Mouse (Mus musculus) heart, adult 8-10 months (tissue): ENCODE measurements around the gene Klhl26. TPM values are rescaled to one million over a fixed set of nuclear protein-coding genes. Genes with fewer than 3 reads are reported as not detected.

Experiments used
- DNase-seq: peaks from one replicate; pipeline ENCODE4 v3.0.0; 2022; ENCODE audit warnings: low spot score
- total RNA-seq, 4 experiments: library from RNA; stranded (reverse); gene quantifications; 2 replicates each; pipeline ENCODE4 v1.2.4; 2022

Gene Klhl26
- total RNA-seq, 4 experiments from 2014 or later: 8.1 to 9.3 (median 8.4) TPM

DNA sequence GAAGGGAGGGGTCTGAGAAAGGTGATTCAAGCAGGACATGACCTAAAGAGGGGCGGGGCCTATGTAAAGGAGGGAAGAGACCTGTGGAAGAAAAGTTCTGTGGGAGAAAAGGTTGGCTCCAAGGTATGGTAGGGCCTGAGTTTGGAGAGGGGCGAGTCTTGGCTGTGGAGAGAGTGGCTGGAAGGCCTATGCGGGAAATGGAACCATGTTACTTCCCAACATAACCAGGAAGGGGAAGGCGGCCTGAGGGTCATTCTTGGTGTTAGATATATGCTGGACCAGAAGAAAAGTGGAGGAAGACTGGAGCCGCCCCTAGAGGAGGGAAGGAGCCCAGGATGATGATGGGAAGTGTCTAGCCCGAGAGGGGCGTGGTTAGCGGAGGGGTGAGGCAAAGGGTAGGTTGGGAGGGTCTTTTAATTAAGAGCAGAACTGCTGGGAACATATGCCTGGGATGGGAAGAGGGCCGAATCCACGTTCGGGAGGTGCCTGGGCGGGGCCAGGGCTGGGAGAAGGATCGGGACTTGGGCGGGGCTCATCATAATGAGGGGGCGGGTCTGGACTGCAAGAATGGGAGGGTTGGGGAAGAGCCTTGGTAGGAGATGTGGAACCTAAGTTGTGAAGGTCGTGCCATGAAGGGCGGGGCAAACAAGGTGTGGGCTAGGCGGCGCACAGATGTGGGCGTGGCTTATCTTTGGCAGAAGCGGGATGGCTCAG lies 658 bp upstream of the Klhl26 start:
- no peak for DNase-seq

DNA sequence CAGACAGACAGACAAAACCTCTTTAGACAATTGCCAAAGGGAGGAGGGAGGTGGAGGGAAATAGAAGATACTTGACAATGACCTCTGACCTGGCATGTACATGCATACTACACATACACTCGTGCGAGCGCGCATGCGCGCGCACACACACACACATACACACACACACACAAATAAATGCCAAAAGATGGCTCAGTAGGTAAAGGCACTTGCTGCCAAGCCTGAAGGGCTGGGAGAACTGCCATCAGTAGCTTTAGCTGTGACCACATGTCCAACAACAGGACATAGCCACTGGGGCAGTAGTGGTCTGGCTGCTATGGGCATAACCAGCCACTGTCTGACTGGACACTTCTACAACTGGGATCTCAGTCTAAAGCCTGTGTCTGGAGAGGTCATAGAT lies 4.9 kb downstream of the Klhl26 start:
- no peak for DNase-seq

DNA sequence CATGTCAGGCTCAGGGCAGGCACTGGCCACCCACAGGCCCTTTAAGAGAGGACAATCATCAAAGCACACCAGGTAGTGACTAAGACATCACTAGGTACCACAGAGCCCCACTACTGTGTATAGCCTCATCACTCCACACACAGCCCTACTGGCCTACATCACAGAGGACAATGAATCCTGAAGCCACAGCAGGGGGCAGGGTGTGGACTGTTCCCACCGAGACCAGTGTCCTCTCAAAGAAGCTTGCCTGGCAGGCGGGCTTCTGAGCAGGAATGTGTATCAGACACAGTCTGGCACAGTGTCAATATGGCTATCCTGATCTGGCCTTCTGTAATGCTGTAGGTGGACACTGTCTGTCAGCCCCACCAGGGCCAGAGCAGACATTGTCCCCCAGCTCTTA lies 6.8 kb downstream of the Klhl26 start:
- no peak for DNase-seq

DNA sequence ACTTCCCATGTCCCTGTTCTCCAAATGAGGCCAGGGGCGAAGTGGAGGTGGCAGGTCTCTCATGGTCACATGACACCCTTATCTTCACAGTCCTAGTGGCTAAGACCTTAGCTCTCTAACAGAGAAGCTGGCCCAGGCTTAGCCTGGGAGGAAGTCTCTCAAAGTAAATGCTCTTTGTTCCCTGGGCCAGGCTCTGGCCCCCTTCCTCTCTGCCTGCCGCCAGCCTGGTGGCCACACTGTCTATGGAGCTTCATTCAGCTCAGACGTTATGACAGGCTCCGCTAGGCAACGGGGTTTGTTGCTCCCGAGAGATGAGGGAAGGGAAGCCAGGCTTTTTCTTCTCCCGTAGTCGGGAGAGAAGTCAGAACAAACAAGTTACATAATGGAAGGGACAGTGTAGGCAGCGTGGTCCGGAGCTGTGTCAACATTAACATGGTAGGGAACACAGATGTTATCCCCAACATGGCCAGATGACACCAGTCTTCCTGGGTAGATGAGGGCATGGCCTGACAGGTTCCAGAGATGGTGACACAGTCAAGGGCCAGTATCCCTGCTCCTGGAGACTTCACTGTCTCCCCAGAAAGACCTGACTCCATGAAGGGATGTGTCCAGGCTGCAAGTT lies 7.4 kb downstream of the Klhl26 start:
- DNase-seq: no peak

- DNase-seq: no peak
Measured at GRCm38 (mm10) chr8:70468733-70469132, 8.0 kb downstream of the Klhl26 start.

- no peak for DNase-seq
Measured at GRCm38 (mm10) chr8:70467907-70468306, 8.9 kb downstream of the Klhl26 start.

DNA sequence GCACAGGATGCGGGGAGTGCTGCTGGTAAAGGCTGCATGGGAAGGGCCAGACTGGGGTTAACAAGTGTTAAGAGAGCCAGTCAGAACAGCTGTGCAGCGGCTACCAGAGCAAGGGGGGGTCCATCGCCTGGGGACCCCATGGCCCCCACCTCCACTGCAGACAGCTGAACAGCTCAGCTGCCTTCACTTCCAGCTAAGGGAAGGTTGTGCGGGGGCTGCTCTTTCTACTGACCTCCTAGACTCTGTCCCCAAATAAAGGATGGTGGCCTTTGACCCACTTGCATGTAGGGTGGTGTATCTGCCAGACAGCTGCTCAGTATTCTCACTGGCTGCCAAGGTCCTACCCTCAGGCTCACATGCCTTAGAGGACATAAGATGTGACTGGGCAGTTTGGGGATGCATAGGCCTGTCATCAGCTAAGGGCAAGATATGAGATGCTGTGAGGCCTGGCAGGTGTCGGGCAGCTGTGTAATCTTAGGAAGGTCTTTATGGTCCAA lies 9.5 kb downstream of the Klhl26 start:
- DNase-seq: peak; percentile 51

DNA sequence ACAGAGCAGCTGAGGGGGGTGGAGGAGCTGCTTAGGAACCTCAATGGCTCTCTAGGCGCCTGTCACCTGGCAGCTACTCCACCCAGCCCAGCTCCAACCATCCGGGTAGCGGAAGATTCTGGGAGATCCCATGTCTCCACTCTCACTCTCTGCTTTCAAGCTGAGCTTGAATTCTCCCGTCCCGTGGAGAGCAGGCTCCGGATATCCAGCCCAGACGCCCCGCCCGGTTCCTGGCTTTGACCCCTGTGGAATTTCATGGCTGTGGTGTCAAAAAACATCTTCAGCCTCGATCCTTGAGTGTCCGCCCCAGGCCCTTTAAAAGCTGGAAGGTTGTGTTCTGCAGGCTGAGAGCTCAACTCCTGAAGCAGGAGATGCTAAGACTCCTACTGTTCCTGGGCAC lies 10.0 kb downstream of the Klhl26 start:
- DNase-seq: peak; percentile 78

DNA sequence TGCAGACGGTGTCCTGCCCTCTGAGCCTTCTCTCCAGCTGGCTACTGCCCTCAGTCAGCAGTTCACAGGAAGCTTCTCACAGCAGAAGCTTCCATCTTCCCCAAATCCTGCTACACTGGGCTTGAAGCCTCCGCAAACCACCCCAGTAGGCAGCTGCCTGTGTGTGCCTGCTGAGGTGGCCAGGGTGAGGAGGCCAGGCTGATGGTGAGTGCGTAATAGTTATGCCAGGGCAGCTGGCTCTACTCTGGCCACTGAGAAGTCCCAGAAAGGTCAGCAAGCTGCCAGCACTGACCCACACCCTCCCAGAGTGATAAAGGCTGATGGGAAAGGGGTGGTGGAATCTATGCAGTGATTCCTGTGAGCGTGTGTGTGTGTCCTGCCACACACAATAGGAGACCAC lies 10.5 kb downstream of the Klhl26 start:
- no peak for DNase-seq

GRCm38 (mm10) chr8:70465701-70466100 lies 11.1 kb downstream of the Klhl26 start:
- no peak for DNase-seq

DNA sequence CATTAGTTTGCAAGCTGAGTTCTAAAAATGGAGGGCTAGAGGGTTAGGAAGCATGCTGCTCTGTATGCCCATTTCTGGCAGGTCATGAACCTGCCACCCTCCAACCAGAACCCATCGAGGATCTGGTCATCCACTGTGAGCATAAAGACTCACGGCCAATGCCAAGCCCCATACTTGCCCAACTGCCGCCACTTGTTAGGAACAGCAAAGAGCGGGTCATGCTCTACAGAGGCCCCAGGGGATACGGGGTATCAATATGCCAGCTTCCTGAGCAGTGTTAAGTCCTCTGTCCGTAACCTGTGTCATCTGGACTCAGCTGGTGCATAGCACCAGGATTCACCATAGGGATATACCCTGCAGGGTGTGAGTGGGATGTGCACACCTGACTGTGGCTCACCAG lies 12.6 kb downstream of the Klhl26 start:
- DNase-seq: no peak

GRCm38 (mm10) chr8:70463306-70463705 lies 13.5 kb downstream of the Klhl26 start:
- DNase-seq: no peak

DNA sequence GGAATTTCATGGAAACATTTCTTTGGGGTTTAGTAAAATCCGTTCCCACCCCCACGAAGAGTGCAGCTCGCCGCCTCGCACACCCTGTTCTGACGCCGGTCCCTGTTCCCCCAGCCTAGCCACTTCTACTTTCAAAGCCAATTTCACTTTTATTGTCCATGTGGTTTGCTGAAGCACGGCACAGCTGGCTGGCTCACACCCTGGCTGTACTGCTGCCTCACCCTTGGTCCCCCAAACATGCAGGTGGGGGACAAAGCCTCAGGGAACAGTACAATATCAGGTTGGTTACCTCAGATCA lies 14.3 kb downstream of the Klhl26 start:
- no peak for DNase-seq

GRCm38 (mm10) chr8:70461765-70462515 lies 14.8 kb downstream of the Klhl26 start:
- no peak for DNase-seq

DNA sequence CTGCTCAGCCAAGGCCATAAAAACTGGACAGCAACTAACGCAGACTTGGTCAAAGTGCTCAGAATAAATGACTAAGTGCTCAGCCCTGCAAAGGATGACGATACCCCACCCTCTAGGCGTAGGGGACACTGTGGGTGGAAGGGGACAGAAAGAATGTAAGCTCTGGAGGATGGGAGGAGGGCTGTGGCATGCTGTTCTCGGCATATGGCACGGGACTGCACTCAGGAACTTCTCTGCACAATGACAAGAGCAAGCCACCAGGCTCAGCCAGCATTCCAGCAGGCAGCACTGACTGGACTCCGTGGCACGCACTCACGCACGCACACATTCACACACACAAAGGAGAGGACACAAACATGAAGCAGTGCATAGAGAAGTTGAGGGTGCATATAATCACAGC lies 16.2 kb downstream of the Klhl26 start:
- DNase-seq: no peak

DNA sequence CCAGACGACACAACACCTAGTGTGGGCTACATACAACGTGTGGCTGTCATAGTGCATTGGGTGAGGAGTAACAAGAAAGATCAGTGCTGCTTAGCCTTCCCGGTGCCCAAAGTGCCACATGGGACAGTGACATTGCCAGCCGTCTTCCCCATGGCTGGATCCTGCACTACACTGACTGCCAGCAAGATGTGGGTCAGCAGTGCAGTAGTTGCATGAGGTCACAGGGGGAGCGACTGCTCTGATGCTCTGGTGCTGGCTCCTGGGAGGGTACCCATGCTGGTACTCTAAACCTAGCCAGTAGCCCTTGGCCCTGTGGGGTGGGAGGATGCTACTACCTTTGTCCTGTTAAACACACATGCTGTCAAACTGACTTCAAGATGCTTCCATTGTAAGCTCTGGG lies 16.6 kb downstream of the Klhl26 start:
- DNase-seq: no peak

DNA sequence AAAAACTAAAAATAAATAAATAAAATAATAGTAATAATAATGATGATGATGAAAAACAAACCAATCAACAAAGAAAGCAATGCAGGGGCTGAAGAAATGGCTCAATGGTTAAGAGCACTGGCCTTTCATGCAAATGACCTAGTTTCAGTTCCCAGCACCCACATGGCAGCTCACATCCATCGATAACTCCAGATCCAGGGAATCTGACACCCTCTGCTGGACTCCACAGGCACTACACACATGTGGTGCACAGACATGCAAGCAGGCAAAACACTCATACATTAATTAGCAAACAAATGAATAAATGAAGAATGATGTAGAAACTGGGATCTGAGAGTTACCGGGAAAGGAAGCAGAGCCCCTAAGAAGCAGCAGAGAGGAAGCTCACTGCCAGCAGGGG lies 17.1 kb downstream of the Klhl26 start:
- no peak for DNase-seq

- no peak for DNase-seq
Measured at GRCm38 (mm10) chr8:70458462-70458861, 18.3 kb downstream of the Klhl26 start.

DNA sequence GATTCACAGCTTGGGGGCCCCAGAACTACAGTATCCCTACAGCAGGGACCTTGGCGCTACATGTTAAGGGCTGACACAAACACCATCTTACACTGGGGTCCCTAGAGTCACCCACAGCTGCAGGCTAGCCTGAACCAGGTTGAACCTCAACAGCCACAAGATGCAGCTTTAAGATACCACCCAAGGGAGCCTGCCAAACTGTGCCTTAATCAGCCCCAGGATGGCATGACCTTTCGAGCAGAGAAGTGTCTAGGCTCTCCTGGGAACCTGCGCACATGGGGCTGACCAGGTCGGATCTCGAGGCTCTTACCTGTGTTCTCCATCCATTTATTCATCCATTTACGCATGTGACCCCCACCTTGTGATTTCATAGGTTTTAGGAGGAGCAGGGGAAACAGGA lies 18.9 kb downstream of the Klhl26 start:
- DNase-seq: no peak

DNA sequence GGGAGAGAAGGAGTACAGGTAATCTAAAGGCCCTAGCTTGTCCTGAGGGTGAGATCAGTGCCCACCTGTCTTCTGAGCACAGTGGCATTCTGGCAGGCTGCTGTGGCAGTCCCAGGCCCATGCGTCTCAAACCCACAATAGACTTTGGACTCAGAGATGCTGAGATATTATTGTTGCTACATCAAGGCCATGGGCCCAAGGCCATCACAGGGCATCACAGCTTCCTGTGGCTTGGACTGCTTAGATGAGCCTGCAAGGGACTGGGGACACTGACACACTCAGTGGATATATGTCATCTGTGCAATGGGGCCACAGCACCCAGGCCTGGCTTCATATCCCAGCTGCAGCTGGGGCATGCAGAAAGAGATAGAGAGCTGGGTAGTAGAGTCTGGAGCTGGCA lies 19.8 kb downstream of the Klhl26 start:
- DNase-seq: no peak

DNA sequence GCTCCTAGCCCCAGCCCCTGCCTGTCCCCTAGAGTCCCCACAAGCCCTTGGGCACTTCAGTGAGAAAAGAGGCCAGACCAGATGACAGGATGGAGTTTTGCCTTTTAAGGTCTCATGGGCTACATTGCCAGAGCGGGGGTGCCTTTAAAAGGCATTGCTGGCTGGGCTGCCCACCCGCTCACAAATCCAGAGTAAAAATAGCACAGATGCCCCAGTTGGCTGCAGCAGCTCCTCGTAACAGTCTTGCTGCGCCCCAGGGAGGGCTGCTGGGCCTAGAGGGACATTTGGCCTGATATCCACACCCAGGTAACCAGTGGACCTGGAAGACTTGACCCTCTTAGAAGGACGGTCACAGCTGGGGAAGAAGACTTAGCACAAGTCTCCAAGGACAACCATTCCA lies 22.9 kb downstream of the Klhl26 start:
- no peak for DNase-seq

DNA sequence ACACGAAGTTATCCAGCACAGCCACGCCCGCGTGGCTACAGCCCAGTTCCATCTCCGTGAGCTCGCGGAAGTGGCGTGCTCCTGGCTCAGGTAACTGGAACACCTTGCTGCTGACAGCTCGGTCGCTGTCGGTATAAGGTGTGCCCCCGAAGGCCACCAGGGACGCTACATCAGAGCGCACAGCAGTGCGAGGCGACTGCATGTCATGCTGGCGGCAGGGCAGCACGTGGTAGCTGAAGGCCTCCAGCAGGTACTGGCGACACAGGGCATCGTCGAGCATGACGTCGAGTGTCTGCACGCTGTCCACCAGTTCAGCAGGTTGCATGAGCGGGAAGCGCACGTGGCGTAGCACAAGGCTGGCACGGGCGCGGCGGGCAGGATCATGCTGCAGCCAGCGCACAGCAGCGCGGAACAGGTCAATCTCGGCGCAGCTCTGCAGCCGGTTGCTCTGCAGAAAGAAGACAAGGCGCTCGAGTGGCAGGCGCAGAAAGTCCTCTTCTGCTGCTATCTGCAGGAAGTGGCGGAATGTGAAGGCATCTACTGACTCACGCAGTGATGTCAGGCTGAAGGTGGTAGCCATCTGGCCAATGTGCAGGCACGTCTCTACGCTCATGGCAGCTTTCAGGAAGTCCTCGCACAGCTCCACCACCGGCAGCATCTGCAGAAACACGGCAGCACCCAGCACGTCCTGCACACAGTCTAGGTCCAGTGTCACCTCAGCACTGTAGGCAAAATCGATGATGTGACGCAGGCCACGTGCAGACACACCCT lies 24.4 kb downstream of the Klhl26 start:
- no peak for DNase-seq
